Mouse (Mus musculus) liver, embryonic 15.5 days (tissue): ENCODE measurements around the gene Ppard. TPM values are rescaled to one million over a fixed set of nuclear protein-coding genes. Genes with fewer than 3 reads are reported as not detected.
"Not testable (repeated sequence)": the region's sequence is repeated elsewhere in the genome, so short reads cannot be mapped to it uniquely, and the experiment has no call there.

Experiments
- ATAC-seq: fragments of 200-750 bp; cut with Nextera tagmentation; 2 replicates; pipeline ENCODE4 v1.8.0; 2017; ENCODE audit warnings: moderate number of reproducible peaks, mild to moderate bottlenecking, moderate library complexity; ENCODE audit not compliant: insufficient read depth
- H3K27ac ChIP-seq: fragments of 300-500 bp; sonication (generic); replicated peaks from 2 replicates; pipeline ENCODE4 v1.5.1; 2015; ENCODE audit warnings: mild to moderate bottlenecking, inconsistent platforms
- H3K27me3 ChIP-seq: fragments of 300-500 bp; sonication (generic); 2 replicates; pipeline ENCODE4 v1.6.1; 2015; ENCODE audit warnings: mild to moderate bottlenecking, inconsistent platforms
- H3K36me3 ChIP-seq: fragments of 300-500 bp; sonication (generic); replicated peaks from 2 replicates; pipeline ENCODE4 v1.6.1; 2015; ENCODE audit warnings: moderate library complexity, mild to moderate bottlenecking, inconsistent platforms
- H3K4me1 ChIP-seq: fragments of 300-500 bp; sonication (generic); replicated peaks from 2 replicates; pipeline ENCODE4 v1.6.1; 2015; ENCODE audit warnings: inconsistent platforms
- H3K4me2 ChIP-seq: fragments of 300-500 bp; sonication (generic); 2 replicates; pipeline ENCODE4 v1.6.1; 2015; ENCODE audit warnings: moderate library complexity, mild to moderate bottlenecking, inconsistent platforms
- H3K4me3 ChIP-seq: fragments of 300-500 bp; sonication (generic); replicated peaks from 2 replicates; pipeline ENCODE4 v1.5.1; 2015; ENCODE audit warnings: mild to moderate bottlenecking, inconsistent platforms
- H3K9ac ChIP-seq: fragments of 300-500 bp; sonication (generic); 2 replicates; pipeline ENCODE4 v1.6.1; 2015; ENCODE audit warnings: moderate library complexity, mild to moderate bottlenecking, inconsistent platforms
- H3K9me3 ChIP-seq: fragments of 300-500 bp; sonication (generic); replicated peaks from 2 replicates; pipeline ENCODE4 v1.6.1; 2016; ENCODE audit warnings: inconsistent platforms
- WGBS: fragments of 180-500 bp; shearing (Covaris S2); methylation state at CpG from one replicate; pipeline ENCODE4 v1.1.7; 2015; ENCODE audit warnings: mixed read lengths; ENCODE audit not compliant: insufficient replicate concordance; 5-methylcytosine and 5-hydroxymethylcytosine counted together
- polyA plus RNA-seq: library from polyadenylated mRNA; unstranded; fragments of >200 nt; fragmentation: Nextera tagmentation; extraction: Ambion mirVana; gene quantifications from 2 replicates; pipeline ENCODE4 v1.2.1, GENCODE M21; 2015

The Ppard gene
- polyA plus RNA-seq, 1 experiment from 2014 or later, result 0.89 TPM

- H3K4me3 ChIP-seq, result no peak overlapping the region
- no peaks in the 10 kb centered on the region for H3K9me3 ChIP-seq
- H3K4me2 ChIP-seq, result no peak overlapping the region; the same call in 1 of the 2 replicates
- H3K36me3 ChIP-seq, result peaks cover 34% of the 10 kb centered on the region
- WGBS, result 74% methylated on average over 8 of the region's 8 CpGs
- peaks cover 56% of the 10 kb centered on the region for H3K4me1 ChIP-seq
- no peaks in the 10 kb centered on the region for H3K27me3 ChIP-seq
- ATAC-seq, result no peak
- no peak overlapping the region for H3K9ac ChIP-seq
- no peak overlapping the region for H3K27ac ChIP-seq
Observed at GRCm38 (mm10) chr17:28317091-28317490, 84.6 kb downstream of the Ppard start.

GRCm38 (mm10) chr17:28317725-28318124, 85.2 kb downstream of the Ppard start:
- H3K4me3 ChIP-seq, result no peak overlapping the region
- 0 out of 2 replicates have a peak overlapping the region, but pooled peaks have one; percentile 38 for H3K27ac ChIP-seq
- peaks cover 50% of the 10 kb centered on the region for H3K4me1 ChIP-seq
- 42% methylated on average over 9 of the region's 9 CpGs for WGBS
- no peak for ATAC-seq
- H3K36me3 ChIP-seq, result peaks cover 38% of the 10 kb centered on the region
- H3K9ac ChIP-seq, result no peak overlapping the region
- H3K27me3 ChIP-seq, result no peaks in the 10 kb centered on the region
- no peaks in the 10 kb centered on the region for H3K9me3 ChIP-seq
- H3K4me2 ChIP-seq, result no peak overlapping the region; the same call in 1 of the 2 replicates

- Histone ChIP-seq H3K4me2 (no peak overlapping the region), H3K27me3 (no peaks in the 10 kb centered on the region), H3K36me3 (peaks cover 44% of the 10 kb centered on the region), H3K9ac (no peak overlapping the region), H3K4me3 (no peak overlapping the region), H3K27ac (no peak overlapping the region), H3K9me3 (no peaks in the 10 kb centered on the region), H3K4me1 (peaks cover 18% of the 10 kb centered on the region)
- WGBS, result 88% methylated on average over 4 of the region's 4 CpGs
- ATAC-seq, result no peak
Observed at GRCm38 (mm10) chr17:28321700-28322099, 89.2 kb downstream of the Ppard start.

- Histone ChIP-seq H3K27me3 (no peaks in the 10 kb centered on the region), H3K9ac (no peak overlapping the region), H3K9me3 (no peaks in the 10 kb centered on the region), H3K4me3 (no peak overlapping the region), H3K27ac (no peak overlapping the region), H3K4me2 (no peak overlapping the region), H3K36me3 (peaks cover 26% of the 10 kb centered on the region), H3K4me1 (peaks cover 10% of the 10 kb centered on the region)
- 73% methylated on average over 8 of the region's 8 CpGs for WGBS
- no peak for ATAC-seq
Observed at GRCm38 (mm10) chr17:28323786-28324185, 91.3 kb downstream of the Ppard start.

- ATAC-seq, H3K27me3 ChIP-seq, H3K9ac ChIP-seq, H3K27ac ChIP-seq, H3K9me3 ChIP-seq, H3K4me3 ChIP-seq, H3K4me2 ChIP-seq: not testable (repeated sequence)
- Histone ChIP-seq H3K4me1 (peaks cover 17% of the 10 kb centered on the region), H3K36me3 (peaks cover 26% of the 10 kb centered on the region)
- 89% methylated on average over 7 of the region's 7 CpGs for WGBS
Observed at GRCm38 (mm10) chr17:28324416-28324815, 91.9 kb downstream of the Ppard start.

- no peaks in the 10 kb centered on the region for H3K9me3 ChIP-seq
- no peak overlapping the region for H3K27ac ChIP-seq
- no peaks in the 10 kb centered on the region for H3K27me3 ChIP-seq
- H3K4me2 ChIP-seq, result no peak overlapping the region
- WGBS, result 81% methylated on average over 8 of the region's 8 CpGs
- H3K4me3 ChIP-seq, result no peak overlapping the region
- H3K4me1 ChIP-seq, result peaks cover 25% of the 10 kb centered on the region
- H3K9ac ChIP-seq, result no peak overlapping the region
- peaks cover 39% of the 10 kb centered on the region for H3K36me3 ChIP-seq
- ATAC-seq, result no peak
Observed at GRCm38 (mm10) chr17:28325751-28326150, 93.3 kb downstream of the Ppard start.

- 76% methylated on average over 3 of the region's 3 CpGs for WGBS
- H3K36me3 ChIP-seq, result peaks cover 46% of the 10 kb centered on the region
- H3K27ac ChIP-seq, result no peak overlapping the region
- H3K4me2 ChIP-seq, result no peak overlapping the region
- no peaks in the 10 kb centered on the region for H3K9me3 ChIP-seq
- no peak overlapping the region for H3K9ac ChIP-seq
- H3K4me1 ChIP-seq, result peaks cover 34% of the 10 kb centered on the region
- no peak for ATAC-seq
- no peak overlapping the region for H3K4me3 ChIP-seq
- no peaks in the 10 kb centered on the region for H3K27me3 ChIP-seq
Observed at GRCm38 (mm10) chr17:28326951-28327350, 94.5 kb downstream of the Ppard start.

- Histone ChIP-seq H3K9me3 (no peaks in the 10 kb centered on the region), H3K9ac (peak overlapping the region; percentile 76), H3K27ac (peak overlapping the region; percentile 94), H3K4me2 (peak overlapping the region; percentile 97), H3K4me1 (peaks cover 36% of the 10 kb centered on the region), H3K27me3 (peaks cover 2% of the 10 kb centered on the region; the same call in 1 of the 2 replicates), H3K4me3 (peak overlapping the region; percentile 84), H3K36me3 (peaks cover 42% of the 10 kb centered on the region)
- WGBS, result 24% methylated on average over 22 of the region's 22 CpGs
- peak; percentile 32 for ATAC-seq
Observed at GRCm38 (mm10) chr17:28327673-28328325, 95.3 kb downstream of the Ppard start.

- no peaks in the 10 kb centered on the region for H3K9me3 ChIP-seq
- under 1% methylated on average over 67 of the region's 67 CpGs for WGBS
- peak; percentile 76 for ATAC-seq
Observed at GRCm38 (mm10) chr17:28328366-28328928, 95.9 kb downstream of the Ppard start, which contains the start of gene Rpl10a. TSS of gene Rpl10a (plus strand) at chr17:28328471.

GRCm38 (mm10) chr17:28328946-28329345, 96.4 kb downstream of the Ppard start:
- under 1% methylated on average over 25 of the region's 25 CpGs for WGBS
- no peaks in the 10 kb centered on the region for H3K9me3 ChIP-seq
- peak; percentile 40 for ATAC-seq
- H3K4me3 ChIP-seq, result peak overlapping the region; percentile 84
- H3K9ac ChIP-seq, result peak overlapping the region; percentile 96
- H3K27me3 ChIP-seq, result peaks cover 12% of the 10 kb centered on the region; the same call in 1 of the 2 replicates
- H3K36me3 ChIP-seq, result peaks cover 42% of the 10 kb centered on the region
- H3K4me2 ChIP-seq, result peak overlapping the region; percentile 97
- H3K4me1 ChIP-seq, result peaks cover 43% of the 10 kb centered on the region
- H3K27ac ChIP-seq, result peak overlapping the region; percentile 94

More at GRCm38 (mm10) chr17:28328366-28328928, 95.9 kb downstream of the Ppard start, which contains the start of gene Rpl10a:
- Histone ChIP-seq H3K27ac (peak within 1 kb of the TSS; percentile 94), H3K9ac (peak within 1 kb of the TSS; percentile 96), H3K36me3 (peaks cover 42% of the 10 kb centered on the region), H3K4me1 (peaks cover 43% of the 10 kb centered on the region), H3K4me2 (peak within 1 kb of the TSS; percentile 97), H3K4me3 (peak within 1 kb of the TSS; percentile 84), H3K27me3 (peaks cover 8% of the 10 kb centered on the region; the same call in 1 of the 2 replicates)

GRCm38 (mm10) chr17:28329503-28330231, 97.2 kb downstream of the Ppard start:
- Histone ChIP-seq H3K9ac (peak overlapping the region; percentile 96), H3K4me1 (peaks cover 43% of the 10 kb centered on the region), H3K36me3 (peaks cover 35% of the 10 kb centered on the region), H3K9me3 (no peaks in the 10 kb centered on the region), H3K4me2 (peak overlapping the region; percentile 97), H3K27ac (peak overlapping the region; percentile 94), H3K27me3 (peaks cover 12% of the 10 kb centered on the region), H3K4me3 (peak overlapping the region; percentile 84)
- WGBS, result 1% methylated on average over 4 of the region's 4 CpGs
- no peak for ATAC-seq
